Mouse (Mus musculus) bone marrow, adult 2 months (tissue): ENCODE measurements around the gene 4833439L19Rik.

Source experiments
- CTCF ChIP-seq: fragments of 200-500 bp; IDR thresholded peaks from 2 replicates; pipeline ENCODE4 v1.5.1; 2011; ENCODE audit warnings: low read length, control low read depth; ENCODE audit not compliant: control insufficient read depth, insufficient read depth
- POLR2A ChIP-seq: fragments of 200-500 bp; IDR thresholded peaks from 2 replicates; pipeline ENCODE4 v1.6.1; 2011; ENCODE audit warnings: low read depth, mild to moderate bottlenecking, control low read depth, low read length, borderline replicate concordance; ENCODE audit not compliant: control insufficient read depth

DNA sequence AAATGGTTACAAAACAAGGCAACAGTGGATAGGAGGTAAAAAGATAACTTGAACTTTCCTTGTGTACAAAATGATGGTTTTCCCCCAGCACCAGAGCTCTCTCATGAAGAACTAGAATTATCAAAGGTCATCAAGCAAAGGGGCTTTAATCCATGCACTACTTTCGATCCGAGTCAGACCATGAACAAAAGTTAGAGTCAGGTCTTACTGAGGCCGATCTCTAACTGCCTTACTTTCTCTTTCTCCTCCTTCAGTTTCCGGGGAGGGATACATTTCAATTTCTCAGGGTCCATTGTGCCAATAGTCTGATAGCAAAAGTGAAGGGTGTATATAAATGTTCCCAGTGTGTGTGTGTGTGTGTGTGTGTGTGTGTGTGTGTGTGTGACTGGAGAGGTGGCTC, 7.4 kb upstream of the 4833439L19Rik start:
- no peak for TF ChIP-seq POLR2A
- no peak for TF ChIP-seq CTCF
